Mouse (Mus musculus) gastrocnemius, adult 2 months (tissue): Measurements from ENCODE around the gene Sycp2l. TPM values are rescaled to one million over a fixed set of nuclear protein-coding genes. Genes with fewer than 3 reads are reported as not detected.

Experiments
- DNase-seq: peaks from one replicate; pipeline ENCODE4 v3.0.0; 2022
- H3K27ac ChIP-seq: fragments of 200-600 bp; 2 replicates; pipeline ENCODE4 v1.8.1; 2022; ENCODE audit warnings: mild to moderate bottlenecking
- H3K4me3 ChIP-seq: fragments of 200-600 bp; 2 replicates; pipeline ENCODE4 v1.8.1; 2022; ENCODE audit warnings: mild to moderate bottlenecking, moderate library complexity
- CTCF ChIP-seq: fragments of 200-600 bp; IDR thresholded peaks from 2 replicates; pipeline ENCODE4 v1.8.1; 2022; ENCODE audit warnings: antibody characterized with exemption, mild to moderate bottlenecking, moderate library complexity
- intact Hi-C: fragments of 180-260 bp; cut with DNase I; formaldehyde crosslinking; loops from one replicate; pipeline ENCODE4 v1.15.1; 2025
- total RNA-seq, 2 experiments: library from RNA; stranded (reverse); gene quantifications; 2 replicates each; pipeline ENCODE4 v1.2.3; 2021

Sycp2l gene
- total RNA-seq, 2 experiments from 2014 or later = not detected

- no peak for DNase-seq
Measured at GRCm38 (mm10) chr13:41219056-41219455, 104.9 kb downstream of the Sycp2l start.

GRCm38 (mm10) chr13:41219687-41220303 lies 105.7 kb downstream of the Sycp2l start:
- intact Hi-C loops = no loop called here
- H3K27ac ChIP-seq = no peak overlapping the region
- TF ChIP-seq CTCF = no peak

More at GRCm38 (mm10) chr13:41219056-41219455, 104.9 kb downstream of the Sycp2l start:
- TF ChIP-seq CTCF = no peak
- Histone ChIP-seq H3K27ac (no peak overlapping the region), H3K4me3 (no peak overlapping the region)
- intact Hi-C loops = no loop called here

GRCm38 (mm10) chr13:41220304-41220834 lies 106.3 kb downstream of the Sycp2l start, which contains the start of gene Elovl2:
Elovl2 (minus strand) TSS chr13:41220405.
- Histone ChIP-seq H3K27ac (no peak within 1 kb of the TSS), H3K4me3 (peak within 1 kb of the TSS; percentile 72)
- TF ChIP-seq CTCF = peak; percentile 67
- intact Hi-C loops = no loop called here
- peak; percentile 76 for DNase-seq

More at GRCm38 (mm10) chr13:41219687-41220303, 105.7 kb downstream of the Sycp2l start:
- H3K4me3 ChIP-seq = peak overlapping the region; percentile 72
- DNase-seq = no peak

Other genes starting within 250 kb of the Sycp2l start
- gene Pak1ip1, start 113.3 kb upstream of the Sycp2l start, total RNA-seq = 10 to 100 TPM; 25.5 to 25.8 TPM
- 10 to 100 TPM; 66.9 to 86.2 TPM for gene Tmem14c, start 98.0 kb upstream of the Sycp2l start, total RNA-seq
- not detected for gene Mak, start 34.6 kb upstream of the Sycp2l start, total RNA-seq
- not detected for gene Gcm2, start 3.3 kb upstream of the Sycp2l start, total RNA-seq
- gene Elovl2, start 106.1 kb downstream of the Sycp2l start, total RNA-seq = under 1 TPM in 1 of 2 experiments, not detected in 1; 0.06 TPM
- 10 to 100 TPM; 37.7 to 42.7 TPM for gene Smim13, start 135.5 kb downstream of the Sycp2l start, total RNA-seq
- gene Gm17364, start 159.7 kb downstream of the Sycp2l start, total RNA-seq = not detected